Mouse (Mus musculus) thymus, adult 18-20 months (tissue): ENCODE measurements around the gene Ccdc188.

ENCODE experiments used
- DNase-seq, 2 experiments: peaks; one replicate each; pipeline ENCODE4 v3.0.0; 2022; ENCODE audit warnings: mixed read lengths in 2 of 2

The Ccdc188 gene

GRCm38 (mm10) chr16:18203430-18204091 lies 14.1 kb upstream of the Ccdc188 start:
- no peak for DNase-seq

DNA sequence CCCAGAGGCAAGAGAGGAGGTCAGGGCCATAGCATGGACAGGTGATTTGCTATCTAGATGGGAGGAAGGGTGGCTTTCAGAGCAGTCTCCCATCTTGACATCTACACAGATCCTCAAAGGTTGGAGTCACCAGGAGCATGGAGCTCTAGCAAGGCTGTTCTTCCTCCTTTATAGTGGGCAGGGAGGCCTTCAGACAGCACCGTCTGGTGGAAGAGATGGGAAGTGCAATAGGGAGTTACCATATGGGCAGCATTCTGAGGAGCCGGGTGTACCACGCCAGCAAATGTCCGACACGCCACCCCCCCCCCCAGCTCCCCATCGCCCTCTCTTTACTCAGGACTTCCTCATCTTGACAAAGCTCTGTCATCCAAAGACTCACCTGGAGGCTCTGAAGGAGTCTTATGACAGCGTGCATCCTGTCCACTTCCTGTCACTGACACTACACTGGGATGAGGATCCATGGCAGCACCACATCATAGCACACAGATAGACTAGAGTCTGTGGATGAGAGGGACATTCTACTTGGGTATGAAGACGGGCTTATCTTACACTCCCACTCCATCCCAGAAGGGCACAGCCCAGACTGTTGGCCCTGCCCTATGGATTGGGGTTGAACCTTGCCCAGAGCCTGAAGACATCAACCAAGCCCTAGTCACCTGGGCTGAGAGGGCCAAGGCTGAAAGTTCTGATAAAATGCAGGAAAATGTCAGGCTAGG lies 6.8 kb upstream of the Ccdc188 start:
- DNase-seq = no peak

DNA sequence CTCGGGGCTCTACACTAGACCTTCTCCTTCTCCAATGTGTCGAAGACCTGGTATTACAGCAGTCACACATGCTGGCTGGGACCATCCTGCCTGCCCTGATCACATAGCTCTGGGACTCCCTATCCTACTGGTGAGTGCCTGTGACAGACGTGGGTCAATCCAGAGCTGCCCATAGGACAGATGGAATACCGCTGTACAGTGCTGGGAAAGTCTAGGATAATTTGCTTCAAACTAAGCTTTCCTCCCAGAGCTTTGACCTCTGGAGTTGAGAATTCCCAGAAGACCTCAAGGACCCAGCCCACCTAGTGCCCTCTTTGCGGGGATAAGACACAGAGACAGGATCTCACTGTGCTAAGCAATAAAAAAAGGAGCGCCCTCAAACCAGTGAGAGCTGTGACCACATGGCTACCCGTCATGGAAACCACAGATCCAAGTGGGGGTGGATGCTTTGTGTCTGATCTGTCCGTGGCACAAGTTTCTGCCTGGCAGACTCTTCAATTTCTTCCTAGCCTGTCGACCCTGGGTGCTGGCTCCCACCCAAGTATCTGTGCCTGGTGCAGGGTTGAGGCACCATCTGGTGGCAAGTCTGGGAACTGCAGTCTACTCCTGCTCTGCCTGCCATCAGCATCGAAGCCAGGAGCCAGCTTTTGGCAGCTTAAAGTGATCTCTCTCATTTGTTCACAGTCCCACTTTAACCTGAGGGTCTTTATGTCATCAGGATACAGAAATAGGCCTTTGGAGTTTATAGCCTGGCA lies 6.1 kb upstream of the Ccdc188 start:
- peak; percentile 57 to 60 for DNase-seq

- no peak for DNase-seq
Observed at GRCm38 (mm10) chr16:18213689-18214088, 4.0 kb upstream of the Ccdc188 start.

- DNase-seq = no peak
Observed at GRCm38 (mm10) chr16:18214858-18215257, 2.8 kb upstream of the Ccdc188 start.

DNA sequence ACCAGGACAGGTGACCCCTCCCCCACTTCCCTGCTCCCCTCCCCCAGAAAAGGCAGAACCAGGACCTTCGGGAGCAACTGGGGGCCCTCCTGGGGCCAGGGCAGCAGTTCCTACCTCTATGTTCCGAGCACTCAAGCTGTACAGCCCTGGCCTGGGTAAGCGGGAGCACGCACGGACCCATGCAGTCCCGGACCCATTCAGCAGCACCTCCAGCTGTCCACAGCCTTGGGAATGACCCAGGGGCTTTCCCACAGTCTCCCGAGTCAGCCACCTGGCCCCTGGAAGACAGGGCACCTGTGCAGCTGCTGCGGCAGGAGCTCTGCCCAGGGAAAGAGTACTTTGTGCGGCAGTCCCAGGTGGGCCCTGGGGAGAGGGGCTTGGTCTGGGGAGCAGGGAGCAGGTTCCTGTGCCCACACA lies 909 bp downstream of the Ccdc188 start:
- no peak for DNase-seq

DNA sequence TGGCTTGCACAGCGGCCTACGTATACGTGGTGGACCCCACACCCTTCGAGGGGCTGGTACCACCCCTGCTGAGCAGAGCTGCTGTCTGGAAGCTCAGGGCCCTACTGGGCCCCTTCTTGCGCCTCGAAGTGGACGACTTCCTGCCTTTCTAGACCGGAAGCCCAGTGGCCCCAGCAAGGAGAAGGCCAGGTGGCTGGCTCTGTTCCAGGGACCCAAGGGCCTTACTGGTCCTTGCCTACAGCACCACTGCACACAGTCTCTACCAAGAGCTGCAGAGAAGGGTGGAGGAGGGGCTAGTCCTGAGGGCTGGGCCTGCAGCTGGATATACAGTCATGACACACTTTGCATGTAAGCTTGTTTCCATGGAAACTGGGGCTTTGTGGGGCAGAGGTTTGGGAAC lies 2.3 kb downstream of the Ccdc188 start:
- peak in 1 of 2 experiments; percentile 54 for DNase-seq

- DNase-seq = no peak
Observed at GRCm38 (mm10) chr16:18220856-18221542, 3.3 kb downstream of the Ccdc188 start.

- no peak for DNase-seq
Observed at GRCm38 (mm10) chr16:18221543-18221898, 3.8 kb downstream of the Ccdc188 start.

- DNase-seq = no peak
Observed at GRCm38 (mm10) chr16:18222188-18222587, 4.5 kb downstream of the Ccdc188 start.

- DNase-seq = no peak
Observed at GRCm38 (mm10) chr16:18227187-18227586, 9.5 kb downstream of the Ccdc188 start.

- no peak for DNase-seq
Observed at GRCm38 (mm10) chr16:18227897-18228422, 10.3 kb downstream of the Ccdc188 start.

GRCm38 (mm10) chr16:18228856-18229255 lies 11.2 kb downstream of the Ccdc188 start:
- DNase-seq = no peak

GRCm38 (mm10) chr16:18229622-18230021 lies 11.9 kb downstream of the Ccdc188 start:
- DNase-seq = no peak

- no peak for DNase-seq
Observed at GRCm38 (mm10) chr16:18230617-18231016, 12.9 kb downstream of the Ccdc188 start.

- peak in 1 of 2 experiments; percentile 47 for DNase-seq
Observed at GRCm38 (mm10) chr16:18231047-18231446, 13.4 kb downstream of the Ccdc188 start.

GRCm38 (mm10) chr16:18231451-18231850 lies 13.8 kb downstream of the Ccdc188 start:
- no peak for DNase-seq

- peak in 1 of 2 experiments; percentile 58 for DNase-seq
Observed at GRCm38 (mm10) chr16:18233451-18233850, 15.8 kb downstream of the Ccdc188 start.

DNA sequence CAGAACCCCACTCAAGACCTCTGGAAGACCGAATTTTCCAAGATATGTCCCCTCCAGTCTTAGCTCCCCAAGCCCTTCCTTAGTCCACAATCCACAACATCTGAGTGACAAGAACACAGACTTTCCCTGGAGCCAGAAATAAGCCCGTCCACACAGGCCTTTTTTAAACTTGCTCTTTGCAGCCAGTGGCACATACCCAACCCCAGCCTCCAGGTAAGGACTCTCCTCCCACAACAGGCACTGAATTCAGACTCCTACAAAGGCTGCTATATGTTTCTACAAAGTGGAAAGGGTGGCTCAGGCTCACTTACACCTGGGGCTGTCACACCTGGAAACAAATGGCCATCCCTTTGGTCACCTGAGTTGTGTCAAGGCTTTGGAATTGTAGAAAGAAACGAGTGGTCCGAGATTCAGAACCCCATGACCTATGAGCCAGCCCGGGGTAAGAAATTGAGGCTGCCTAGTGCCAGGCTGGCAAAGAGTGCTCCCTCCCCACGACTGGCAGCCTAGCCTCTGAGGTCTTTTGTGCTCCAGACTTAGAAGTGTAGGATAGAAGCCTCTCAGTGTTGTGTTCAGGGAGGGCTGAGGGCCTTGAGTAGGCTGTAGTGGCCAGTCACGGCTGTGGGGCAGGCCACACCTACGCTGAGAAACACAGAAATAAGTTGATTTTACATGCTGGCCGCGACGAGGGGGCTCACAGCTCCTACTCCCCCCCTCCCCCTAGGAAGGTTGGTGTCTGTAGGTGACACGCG lies 16.4 kb downstream of the Ccdc188 start:
- no peak for DNase-seq

DNA sequence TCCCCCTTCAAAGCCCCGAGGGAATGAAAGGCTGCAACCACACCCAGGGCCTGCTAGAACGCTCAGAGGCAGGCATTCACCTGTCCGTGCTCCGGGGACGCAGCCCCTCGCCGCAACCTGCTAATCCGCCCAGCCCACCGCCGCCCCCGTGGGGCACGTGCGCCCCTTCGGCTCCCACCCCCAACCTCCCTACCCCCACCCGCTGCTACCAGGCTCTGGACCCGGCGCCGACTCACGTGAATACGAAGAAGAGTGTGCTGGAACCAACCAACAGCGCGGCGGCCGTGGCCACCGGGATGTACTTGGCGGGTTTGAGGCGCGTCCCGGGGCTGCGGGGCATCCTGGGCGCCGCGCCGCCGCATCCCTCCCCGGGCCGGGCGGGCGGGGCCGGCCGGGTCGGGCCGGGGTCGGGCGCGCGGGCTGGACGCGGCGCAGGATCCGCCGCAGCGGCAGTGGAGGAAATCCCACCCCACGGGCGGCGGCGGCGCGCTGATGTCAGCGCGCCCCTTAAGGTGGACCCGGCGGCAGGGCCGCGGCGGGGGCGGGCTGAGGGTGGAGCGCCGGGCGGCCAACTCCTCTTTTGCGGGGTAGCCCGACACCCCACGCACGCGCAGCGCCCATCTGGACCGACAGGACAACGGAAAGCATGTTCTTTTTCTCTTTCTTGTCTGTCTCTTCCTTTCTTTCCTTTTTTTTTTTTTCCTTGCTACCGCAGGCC lies 17.2 kb downstream of the Ccdc188 start, which contains the start of gene Zdhhc8:
Gene Zdhhc8, minus strand, starts transcription at position 466 of the 718 bp plus-strand sequence.
- DNase-seq = peak in 1 of 2 experiments; percentile 47

- DNase-seq = peak in 1 of 2 experiments; percentile 57
Observed at GRCm38 (mm10) chr16:18235389-18236065, 17.8 kb downstream of the Ccdc188 start.
